Mouse (Mus musculus): ENCODE data around the gene Cacng6.

DNA sequence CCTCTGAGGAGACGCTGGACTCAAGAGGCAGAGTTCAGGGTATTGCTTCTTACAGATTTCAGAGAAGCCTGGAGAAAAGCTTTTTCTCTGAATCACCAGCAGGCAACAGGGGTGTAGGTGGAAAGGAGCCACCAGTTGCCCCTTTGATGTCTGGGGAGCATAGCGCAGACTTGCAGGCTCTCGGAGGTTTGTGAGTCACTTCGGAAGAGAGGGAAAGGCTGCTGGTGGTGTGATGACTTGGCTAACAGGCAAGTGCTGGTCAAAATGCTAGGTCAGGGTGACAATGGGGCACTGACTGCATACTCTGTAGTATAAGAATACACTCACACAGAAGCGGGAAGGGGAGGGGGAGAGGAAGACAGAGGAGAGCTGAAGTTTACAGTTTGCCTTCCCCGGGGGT, 27.2 kb downstream of the Cacng6 start:
- TF ChIP-seq CTCF (IDR thresholded peaks at IDR 0.05; ENCODE audit: low read depth, low read length), result no peak
- TF ChIP-seq TAL1 (conservative IDR thresholded peaks at IDR 0.05; ENCODE audit: low read depth, low read length), result no peak

All from G1E (cell line).